Mouse (Mus musculus) kidney, embryonic 16.5 days (tissue): ENCODE data around the gene Vmn2r28. TPM values are rescaled to one million over a fixed set of nuclear protein-coding genes. Genes with fewer than 3 reads are reported as not detected.
"Not testable (repeated sequence)": the region's sequence is repeated elsewhere in the genome, so short reads cannot be mapped to it uniquely, and the experiment has no call there.

Experiments
- ATAC-seq: fragments of 200-750 bp; cut with Nextera tagmentation; 2 replicates; pipeline ENCODE4 v1.8.0; 2017; ENCODE audit warnings: moderate TSS enrichment; ENCODE audit not compliant: low FRiP score, low TSS enrichment
- H3K27ac ChIP-seq: fragments of 300-500 bp; sonication (generic); 2 replicates; pipeline ENCODE4 v1.5.1; 2014; ENCODE audit warnings: low read length
- H3K27me3 ChIP-seq: fragments of 300-500 bp; sonication (generic); 2 replicates; pipeline ENCODE4 v1.6.1; 2014; ENCODE audit warnings: low read length, control low read depth, mixed read lengths; ENCODE audit not compliant: insufficient read depth
- H3K36me3 ChIP-seq: fragments of 300-500 bp; sonication (generic); 2 replicates; pipeline ENCODE4 v1.6.1; 2014; ENCODE audit warnings: low read length, control low read depth, mixed read lengths; ENCODE audit not compliant: insufficient read depth
- H3K4me1 ChIP-seq: fragments of 300-500 bp; sonication (generic); 2 replicates; pipeline ENCODE4 v1.6.1; 2014; ENCODE audit warnings: low read length, control low read depth, mixed read lengths; ENCODE audit not compliant: insufficient read depth
- H3K4me2 ChIP-seq: fragments of 300-500 bp; sonication (generic); replicated peaks from 2 replicates; pipeline ENCODE4 v1.6.1; 2014; ENCODE audit warnings: low read depth, low read length
- H3K4me3 ChIP-seq: fragments of 300-500 bp; sonication (generic); 2 replicates; pipeline ENCODE4 v1.5.1; 2014; ENCODE audit warnings: mild to moderate bottlenecking, low read length
- H3K9ac ChIP-seq: fragments of 300-500 bp; sonication (generic); replicated peaks from 2 replicates; pipeline ENCODE4 v1.6.1; 2014; ENCODE audit warnings: low read length
- H3K9me3 ChIP-seq: fragments of 300-500 bp; sonication (generic); 2 replicates; pipeline ENCODE4 v1.6.1; 2016; ENCODE audit warnings: low read length, control low read depth
- WGBS: fragments of 180-500 bp; shearing (Covaris S2); extraction: QIAGEN DNeasy Blood & Tissue Kit; methylation state at CpG from one replicate; pipeline ENCODE4 v1.1.7; 2014; 5-methylcytosine and 5-hydroxymethylcytosine counted together
- polyA plus RNA-seq: library from polyadenylated mRNA; unstranded; fragments of >200 nt; fragmentation: Nextera tagmentation; extraction: Ambion mirVana; gene quantifications from 2 replicates; pipeline ENCODE4 v1.2.1, GENCODE M21; 2015

The Vmn2r28 gene
- not detected in 2 replicates for polyA plus RNA-seq

GRCm38 (mm10) chr7:5493856-5494255 lies at the start of gene Vmn2r28:
Gene Vmn2r28 (minus strand): TSS chr7:5493956.
- H3K4me1 ChIP-seq, H3K4me3 ChIP-seq, H3K27ac ChIP-seq, ATAC-seq, H3K9ac ChIP-seq, H3K4me2 ChIP-seq, H3K9me3 ChIP-seq, H3K36me3 ChIP-seq, H3K27me3 ChIP-seq: not testable (repeated sequence)

- not testable (repeated sequence) for H3K9me3 ChIP-seq, H3K27me3 ChIP-seq, H3K4me1 ChIP-seq, H3K4me2 ChIP-seq, ATAC-seq, H3K36me3 ChIP-seq, H3K4me3 ChIP-seq, H3K9ac ChIP-seq, H3K27ac ChIP-seq
- 48% methylated on average over 3 of the region's 3 CpGs for WGBS
These were observed 47.1 kb upstream of the Vmn2r28 start for GRCm38 (mm10) chr7:5540770-5541436.

GRCm38 (mm10) chr7:5456674-5457073 lies 37.1 kb downstream of the Vmn2r28 start, which contains the start of gene Vmn1r59:
Gene Vmn1r59 (minus strand): TSS chr7:5456774.
- ATAC-seq = no peak
- Histone ChIP-seq H3K9me3 (peaks cover 13% of the 10 kb centered on the region), H3K27ac (no peak within 1 kb of the TSS), H3K36me3 (no peaks in the 10 kb centered on the region), H3K9ac (no peak within 1 kb of the TSS), H3K4me3 (no peak within 1 kb of the TSS), H3K4me2 (no peak within 1 kb of the TSS), H3K27me3 (no peaks in the 10 kb centered on the region), H3K4me1 (no peaks in the 10 kb centered on the region)

GRCm38 (mm10) chr7:5454011-5454410 lies 39.7 kb downstream of the Vmn2r28 start:
- ATAC-seq, H3K4me3 ChIP-seq, H3K4me2 ChIP-seq, H3K36me3 ChIP-seq, H3K4me1 ChIP-seq, H3K27me3 ChIP-seq, H3K27ac ChIP-seq, H3K9ac ChIP-seq: not testable (repeated sequence)
- peaks cover 13% of the 10 kb centered on the region for H3K9me3 ChIP-seq
- WGBS = 77% methylated on average over 3 of the region's 3 CpGs

- no peak overlapping the region for H3K27ac ChIP-seq
- H3K4me2 ChIP-seq = no peak overlapping the region
- H3K4me1 ChIP-seq = no peaks in the 10 kb centered on the region
- H3K9me3 ChIP-seq = peaks cover 4% of the 10 kb centered on the region
- H3K27me3 ChIP-seq = no peaks in the 10 kb centered on the region
- H3K9ac ChIP-seq = no peak overlapping the region
- no peaks in the 10 kb centered on the region for H3K36me3 ChIP-seq
- ATAC-seq = no peak
- no peak overlapping the region for H3K4me3 ChIP-seq
These were observed 45.1 kb downstream of the Vmn2r28 start for GRCm38 (mm10) chr7:5448627-5449026.

Other genes with a start within 250 kb of the Vmn2r28 start
- gene Gm5065, start 143.4 kb downstream of the Vmn2r28 start, polyA plus RNA-seq = not detected in 2 replicates
- not detected in 2 replicates for gene Nlrp2, start 142.9 kb downstream of the Vmn2r28 start, polyA plus RNA-seq
- not detected in 2 replicates for gene Vmn1r58, start 80.6 kb downstream of the Vmn2r28 start, polyA plus RNA-seq
- not detected in 2 replicates for gene Vmn1r59, start 37.2 kb downstream of the Vmn2r28 start, polyA plus RNA-seq
- not detected in 2 replicates for gene Vmn1r60, start 53.4 kb upstream of the Vmn2r28 start, polyA plus RNA-seq
- gene Vmn1r61, start 119.3 kb upstream of the Vmn2r28 start, polyA plus RNA-seq = not detected in 2 replicates
- not detected in 2 replicates for gene Vmn1r62, start 179.7 kb upstream of the Vmn2r28 start, polyA plus RNA-seq